Mouse (Mus musculus): ENCODE results near the gene Cpsf6. TPM values are rescaled to one million over a fixed set of nuclear protein-coding genes. Genes with fewer than 3 reads are reported as not detected.

Gene Cpsf6
- polyA plus RNA-seq, 1 experiment from 2014 or later, result 140 TPM

GRCm38 (mm10) chr10:117409373-117410354, 29.8 kb upstream of the Cpsf6 start:
- no peak overlapping the region for H3K9ac ChIP-seq (ENCODE audit: low read depth, low read length)
- 62% methylated on average over 21 of the region's 21 CpGs for WGBS
- no peaks in the 10 kb centered on the region for H3K27me3 ChIP-seq (ENCODE audit: control insufficient read depth, insufficient read depth, low read depth, low read length)
- H3K27ac ChIP-seq (ENCODE audit: low read length), result no peak overlapping the region
- ATAC-seq, result no peak
- no peak overlapping the region for H3K4me3 ChIP-seq (ENCODE audit: low read depth, low read length)
- H3K4me2 ChIP-seq (ENCODE audit: low read length), result no peak overlapping the region
- H3K9me3 ChIP-seq (replicated peaks; ENCODE audit: control insufficient read depth, low read length, poor library complexity, severe bottlenecking), result no peaks in the 10 kb centered on the region
- H3K36me3 ChIP-seq (ENCODE audit: control insufficient read depth, insufficient read depth, low read length), result no peaks in the 10 kb centered on the region
- no peaks in the 10 kb centered on the region for H3K4me1 ChIP-seq (ENCODE audit: control insufficient read depth, insufficient read depth, low read length)

- no peak overlapping the region for H3K4me2 ChIP-seq (ENCODE audit: low read length)
- 83% methylated on average over 7 of the region's 7 CpGs for WGBS
- H3K9ac ChIP-seq (ENCODE audit: low read depth, low read length), result no peak overlapping the region
- H3K4me1 ChIP-seq (ENCODE audit: control insufficient read depth, insufficient read depth, low read length), result no peaks in the 10 kb centered on the region
- no peak overlapping the region for H3K27ac ChIP-seq (ENCODE audit: low read length)
- H3K27me3 ChIP-seq (ENCODE audit: control insufficient read depth, insufficient read depth, low read depth, low read length), result no peaks in the 10 kb centered on the region
- H3K36me3 ChIP-seq (ENCODE audit: control insufficient read depth, insufficient read depth, low read length), result no peaks in the 10 kb centered on the region
- no peak for ATAC-seq
- no peak overlapping the region for H3K4me3 ChIP-seq (ENCODE audit: low read depth, low read length)
- H3K9me3 ChIP-seq (replicated peaks; ENCODE audit: control insufficient read depth, low read length, poor library complexity, severe bottlenecking), result no peaks in the 10 kb centered on the region
Measured at GRCm38 (mm10) chr10:117408545-117409372, 28.9 kb upstream of the Cpsf6 start.

- 82% methylated on average over 4 of the region's 4 CpGs for WGBS
- no peak for ATAC-seq
Measured at GRCm38 (mm10) chr10:117407734-117408288, 28.0 kb upstream of the Cpsf6 start.

GRCm38 (mm10) chr10:117406843-117407733, 27.3 kb upstream of the Cpsf6 start:
- H3K4me2 ChIP-seq (ENCODE audit: low read length), result no peak overlapping the region
- H3K36me3 ChIP-seq (ENCODE audit: control insufficient read depth, insufficient read depth, low read length), result no peaks in the 10 kb centered on the region
- H3K4me3 ChIP-seq (ENCODE audit: low read depth, low read length), result no peak overlapping the region
- H3K27me3 ChIP-seq (ENCODE audit: control insufficient read depth, insufficient read depth, low read depth, low read length), result no peaks in the 10 kb centered on the region
- no peaks in the 10 kb centered on the region for H3K9me3 ChIP-seq (replicated peaks; ENCODE audit: control insufficient read depth, low read length, poor library complexity, severe bottlenecking)
- H3K4me1 ChIP-seq (ENCODE audit: control insufficient read depth, insufficient read depth, low read length), result no peaks in the 10 kb centered on the region
- WGBS, result 85% methylated on average over 8 of the region's 8 CpGs
- no peak overlapping the region for H3K9ac ChIP-seq (ENCODE audit: low read depth, low read length)
- no peak for ATAC-seq
- no peak overlapping the region for H3K27ac ChIP-seq (ENCODE audit: low read length)

More at GRCm38 (mm10) chr10:117407734-117408288, 28.0 kb upstream of the Cpsf6 start:
- Histone ChIP-seq H3K4me2 (ENCODE audit: low read length) (no peak overlapping the region), H3K36me3 (ENCODE audit: control insufficient read depth, insufficient read depth, low read length) (no peaks in the 10 kb centered on the region), H3K27me3 (ENCODE audit: control insufficient read depth, insufficient read depth, low read depth, low read length) (no peaks in the 10 kb centered on the region), H3K4me1 (ENCODE audit: control insufficient read depth, insufficient read depth, low read length) (no peaks in the 10 kb centered on the region), H3K27ac (ENCODE audit: low read length) (no peak overlapping the region), H3K9me3 (replicated peaks; ENCODE audit: control insufficient read depth, low read length, poor library complexity, severe bottlenecking) (no peaks in the 10 kb centered on the region), H3K4me3 (ENCODE audit: low read depth, low read length) (no peak overlapping the region), H3K9ac (ENCODE audit: low read depth, low read length) (no peak overlapping the region)

GRCm38 (mm10) chr10:117406283-117406588, 26.4 kb upstream of the Cpsf6 start:
- H3K4me1 ChIP-seq (ENCODE audit: control insufficient read depth, insufficient read depth, low read length), result no peaks in the 10 kb centered on the region
- no peak overlapping the region for H3K4me2 ChIP-seq (ENCODE audit: low read length)
- ATAC-seq, result no peak
- H3K27me3 ChIP-seq (ENCODE audit: control insufficient read depth, insufficient read depth, low read depth, low read length), result no peaks in the 10 kb centered on the region
- no peaks in the 10 kb centered on the region for H3K36me3 ChIP-seq (ENCODE audit: control insufficient read depth, insufficient read depth, low read length)
- 90% methylated on average over 5 of the region's 5 CpGs for WGBS
- H3K4me3 ChIP-seq (ENCODE audit: low read depth, low read length), result no peak overlapping the region
- no peak overlapping the region for H3K27ac ChIP-seq (ENCODE audit: low read length)
- no peaks in the 10 kb centered on the region for H3K9me3 ChIP-seq (replicated peaks; ENCODE audit: control insufficient read depth, low read length, poor library complexity, severe bottlenecking)
- H3K9ac ChIP-seq (ENCODE audit: low read depth, low read length), result no peak overlapping the region

GRCm38 (mm10) chr10:117405526-117406282, 25.9 kb upstream of the Cpsf6 start:
- ATAC-seq, result no peak
- WGBS, result 85% methylated on average over 6 of the region's 6 CpGs
- no peaks in the 10 kb centered on the region for H3K9me3 ChIP-seq (replicated peaks; ENCODE audit: control insufficient read depth, low read length, poor library complexity, severe bottlenecking)
- H3K4me3 ChIP-seq (ENCODE audit: low read depth, low read length), result no peak overlapping the region
- no peak overlapping the region for H3K9ac ChIP-seq (ENCODE audit: low read depth, low read length)
- H3K4me1 ChIP-seq (ENCODE audit: control insufficient read depth, insufficient read depth, low read length), result no peaks in the 10 kb centered on the region
- H3K27ac ChIP-seq (ENCODE audit: low read length), result no peak overlapping the region
- no peak overlapping the region for H3K4me2 ChIP-seq (ENCODE audit: low read length)
- H3K27me3 ChIP-seq (ENCODE audit: control insufficient read depth, insufficient read depth, low read depth, low read length), result no peaks in the 10 kb centered on the region
- no peaks in the 10 kb centered on the region for H3K36me3 ChIP-seq (ENCODE audit: control insufficient read depth, insufficient read depth, low read length)

- no peak for ATAC-seq
- no peak overlapping the region for H3K4me2 ChIP-seq (ENCODE audit: low read length)
- no peaks in the 10 kb centered on the region for H3K27me3 ChIP-seq (ENCODE audit: control insufficient read depth, insufficient read depth, low read depth, low read length)
- no peak overlapping the region for H3K27ac ChIP-seq (ENCODE audit: low read length)
- no peak overlapping the region for H3K4me3 ChIP-seq (ENCODE audit: low read depth, low read length)
- H3K4me1 ChIP-seq (ENCODE audit: control insufficient read depth, insufficient read depth, low read length), result no peaks in the 10 kb centered on the region
- H3K9ac ChIP-seq (ENCODE audit: low read depth, low read length), result no peak overlapping the region
- WGBS, result 94% methylated on average over 6 of the region's 6 CpGs
- no peaks in the 10 kb centered on the region for H3K9me3 ChIP-seq (replicated peaks; ENCODE audit: control insufficient read depth, low read length, poor library complexity, severe bottlenecking)
- no peaks in the 10 kb centered on the region for H3K36me3 ChIP-seq (ENCODE audit: control insufficient read depth, insufficient read depth, low read length)
Measured at GRCm38 (mm10) chr10:117404384-117404783, 24.6 kb upstream of the Cpsf6 start.
